Mouse (Mus musculus): Measurements from ENCODE around the gene Gm27027.

The Gm27027 gene

GRCm38 (mm10) chr2:93927701-93928437 lies 68.3 kb downstream of the Gm27027 start:
- no peak for DNase-seq

GRCm38 (mm10) chr2:93926141-93926540 lies 70.0 kb downstream of the Gm27027 start:
- DNase-seq: no peak

DNA sequence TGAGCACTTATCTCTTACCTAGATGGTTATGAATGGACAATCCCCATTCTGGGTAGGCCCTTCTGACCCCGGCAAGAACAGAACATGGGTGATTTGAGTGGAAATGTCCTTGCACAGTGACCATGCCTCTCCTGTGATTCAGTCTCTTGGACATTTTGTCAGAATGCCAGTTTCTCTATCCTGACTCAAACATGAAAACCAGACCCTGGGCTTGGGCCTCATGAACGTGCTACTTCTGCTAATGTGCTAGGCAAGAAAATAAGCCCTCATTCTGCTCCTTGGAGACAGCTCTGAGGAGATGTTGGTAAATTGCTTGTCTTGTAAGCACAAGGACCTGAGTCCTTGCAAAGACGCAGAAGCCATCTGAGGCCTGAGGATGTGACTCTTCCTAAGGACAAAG lies 77.1 kb downstream of the Gm27027 start:
- no peak for DNase-seq

DNA sequence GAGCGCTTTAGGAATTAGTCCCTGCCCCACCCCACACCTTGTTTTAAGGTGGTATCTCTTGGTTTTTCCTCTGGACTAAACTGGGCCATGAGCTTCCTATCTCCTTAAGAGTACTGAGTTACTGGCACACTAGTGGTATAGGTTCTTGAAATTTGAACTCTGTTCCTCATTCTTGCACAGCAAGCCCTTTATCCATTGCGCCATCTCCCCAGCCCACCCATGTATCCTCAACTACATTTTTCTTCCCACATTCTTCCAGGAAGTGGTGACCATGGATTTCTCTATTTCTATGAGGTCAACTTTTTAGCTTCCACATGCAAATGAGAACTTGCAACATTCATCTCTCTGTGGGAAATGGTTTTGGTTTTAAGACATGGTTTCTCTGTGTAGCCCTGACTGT lies 82.6 kb downstream of the Gm27027 start:
- no peak for DNase-seq

GRCm38 (mm10) chr2:93911942-93912341 lies 84.2 kb downstream of the Gm27027 start:
- peak; percentile 88 to 91 for DNase-seq

GRCm38 (mm10) chr2:93909716-93910115 lies 86.4 kb downstream of the Gm27027 start:
- DNase-seq: peak; percentile 29 to 60

DNA sequence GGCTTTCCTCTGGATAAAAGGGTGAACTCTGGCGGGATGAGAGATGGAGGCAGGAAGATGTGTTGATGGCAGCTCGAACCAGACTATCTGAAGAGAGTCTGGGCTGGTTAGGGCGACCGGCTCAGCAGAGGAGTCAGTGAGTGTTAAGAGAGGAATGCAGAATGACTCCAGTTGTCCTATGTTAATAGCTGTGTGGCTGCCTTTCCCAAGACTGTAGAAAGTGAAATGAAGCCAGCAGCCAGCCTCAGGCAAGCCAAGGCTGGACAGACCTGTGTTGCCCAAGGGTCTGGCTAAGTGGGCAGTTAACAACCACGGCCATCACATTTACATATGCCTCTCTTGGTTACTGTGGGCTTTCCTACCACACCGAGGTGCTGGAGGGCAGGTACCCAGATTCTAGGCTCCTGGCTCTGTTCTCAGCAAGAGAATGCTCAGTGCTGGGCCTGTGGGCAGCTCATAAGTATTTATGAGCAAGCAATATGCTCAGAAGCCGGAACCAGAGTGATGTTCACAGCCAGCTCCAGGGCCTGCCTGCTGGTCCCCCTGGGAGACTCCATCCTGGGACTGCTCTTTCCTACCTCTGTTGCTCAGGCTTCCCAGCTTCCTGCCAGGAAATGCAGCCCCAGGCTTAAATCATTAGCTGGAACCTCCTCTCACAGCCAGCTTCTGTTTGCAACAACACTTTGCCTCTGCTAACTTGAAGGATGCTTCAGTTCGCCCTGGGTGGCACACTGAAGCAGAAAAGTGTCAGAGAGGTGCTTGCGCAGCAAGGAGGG lies 88.4 kb downstream of the Gm27027 start:
- DNase-seq: peak in 1 of 2 experiments; percentile 32

All from cerebellum, postnatal 10 days (tissue).